Mouse (Mus musculus): Measurements from ENCODE around the gene Ly6g. TPM values are rescaled to one million over a fixed set of nuclear protein-coding genes. Genes with fewer than 3 reads are reported as not detected.

Gene Ly6g
- polyA plus RNA-seq, 1 experiment from 2014 or later, result not detected

Other genes with a start within 250 kb of the Ly6g start
- 0.19 and 0.34 TPM in 2 replicates for gene Ly6i, start 171.8 kb upstream of the Ly6g start, polyA plus RNA-seq (2015; fragmentation: Nextera tagmentation; extraction: Ambion mirVana)
- 12.9 and 19.2 TPM in 2 replicates for gene Ly6a, start 157.2 kb upstream of the Ly6g start, polyA plus RNA-seq (2015; fragmentation: Nextera tagmentation; extraction: Ambion mirVana)
- 28.9 and 36.2 TPM in 2 replicates for gene Ly6c1, start 106.4 kb upstream of the Ly6g start, polyA plus RNA-seq (2015; fragmentation: Nextera tagmentation; extraction: Ambion mirVana)
- 5.3 and 9.2 TPM in 2 replicates for gene Ly6c2, start 43.3 kb upstream of the Ly6g start, polyA plus RNA-seq (2015; fragmentation: Nextera tagmentation; extraction: Ambion mirVana)
- 0.10 and 0.28 TPM in 2 replicates for gene BC025446, start 61.1 kb downstream of the Ly6g start, polyA plus RNA-seq (2015; fragmentation: Nextera tagmentation; extraction: Ambion mirVana)
- not detected in 2 replicates for gene Ly6f, start 113.2 kb downstream of the Ly6g start, polyA plus RNA-seq (2015; fragmentation: Nextera tagmentation; extraction: Ambion mirVana)